Mouse (Mus musculus) CD4-positive, CD25-positive, alpha-beta regulatory T cell, adult 4 months (primary cell): ENCODE measurements around the gene BC048679. TPM values are rescaled to one million over a fixed set of nuclear protein-coding genes. Genes with fewer than 3 reads are reported as not detected.

ENCODE experiments used
- ATAC-seq: one replicate; pipeline ENCODE4 v1.8.0; 2017
- polyA plus RNA-seq, 2 experiments: library from polyadenylated mRNA; unstranded; fragments of 100-300 nt; shearing (Covaris generic); gene quantifications; one replicate each; pipeline ENCODE4 v1.2.1; 2017

BC048679 gene
- polyA plus RNA-seq, 2 experiments from 2014 or later, result not detected

GRCm38 (mm10) chr7:81475221-81475620, 22.9 kb downstream of the BC048679 start:
- ATAC-seq, result no peak

- no peak for ATAC-seq
These were observed 33.1 kb downstream of the BC048679 start for GRCm38 (mm10) chr7:81464906-81465450.

GRCm38 (mm10) chr7:81464116-81464515, 34.0 kb downstream of the BC048679 start:
- ATAC-seq, result no peak

- no peak for ATAC-seq
These were observed 35.3 kb downstream of the BC048679 start for GRCm38 (mm10) chr7:81462815-81463214.

GRCm38 (mm10) chr7:81455155-81455651, 42.9 kb downstream of the BC048679 start, which contains the start of gene Cpeb1:
TSS of gene Cpeb1 (minus strand) at chr7:81455465.
- no peak for ATAC-seq

GRCm38 (mm10) chr7:81454331-81455039, 43.6 kb downstream of the BC048679 start:
- ATAC-seq, result no peak

- no peak for ATAC-seq
These were observed 44.4 kb downstream of the BC048679 start for GRCm38 (mm10) chr7:81453443-81454274.

GRCm38 (mm10) chr7:81452971-81453441, 45.1 kb downstream of the BC048679 start:
- ATAC-seq, result no peak

Other genes with a start within 250 kb of the BC048679 start
- gene Rps17, start 153.0 kb downstream of the BC048679 start, polyA plus RNA-seq, result 1,000 to 10,000 TPM; 1,101 to 1,535 TPM
- under 1 TPM in 1 of 2 experiments, not detected in 1; 0.15 TPM for gene Cpeb1, start 42.8 kb downstream of the BC048679 start, polyA plus RNA-seq
- not detected for gene Ap3b2, start 4.4 kb downstream of the BC048679 start, polyA plus RNA-seq
- gene Fsd2, start 68.7 kb upstream of the BC048679 start, polyA plus RNA-seq, result 1 to 10 TPM; 5.3 to 6.4 TPM
- 1 to 10 TPM; 3.1 to 5.5 TPM for gene Whamm, start 73.0 kb upstream of the BC048679 start, polyA plus RNA-seq
- under 1 TPM in 1 of 2 experiments, not detected in 1; 0.70 TPM for gene Homer2, start 209.2 kb upstream of the BC048679 start, polyA plus RNA-seq